Mouse (Mus musculus) Patski (cell line): ENCODE data around the gene Galnt16. TPM values are rescaled to one million over a fixed set of nuclear protein-coding genes. Genes with fewer than 3 reads are reported as not detected.

Experiments
- ATAC-seq: fragments of 100-300 bp; one replicate; pipeline ENCODE4 v1.8.0; 2021
- CTCF ChIA-PET: fragments of 350-600 bp; sonication (Branson Sonifier 250); formaldehyde crosslinking; loops from one replicate; lab custom pipeline; 2022; ENCODE audit warnings: inconsistent platforms; lab: Charles Lee
- POLR2A ChIA-PET: fragments of 350-600 bp; sonication (Branson Sonifier 250); formaldehyde crosslinking; loops from one replicate; lab custom pipeline; 2022; ENCODE audit warnings: antibody characterized with exemption, inconsistent platforms; lab: Charles Lee
- DNase-seq: peaks from one replicate; pipeline ENCODE4 v3.0.0-alpha.2; 2011; ENCODE audit warnings: low read depth, low spot score
- H3K27me3 ChIP-seq: fragments of 371-371 bp; one replicate; pipeline ENCODE4 v1.5.1; 2021
- CTCF ChIP-seq: fragments of 100-300 bp; IDR thresholded peaks from one replicate; pipeline ENCODE4 v1.5.1; 2021
- in situ Hi-C: fragments of 300-500 bp; cut with MboI; formaldehyde crosslinking; loops from 3 replicates; pipeline ENCODE4 v1.11.1; 2018; ENCODE audit warnings: low pct_unique_long_range_greater_than_20kb, mixed read lengths
- polyA plus RNA-seq: library from polyadenylated mRNA; unstranded; gene quantifications from one replicate; pipeline ENCODE4 v1.2.3, GENCODE M21; 2021

Gene Galnt16
- polyA plus RNA-seq, 1 experiment from 2014 or later, result 0.27 TPM

DNA sequence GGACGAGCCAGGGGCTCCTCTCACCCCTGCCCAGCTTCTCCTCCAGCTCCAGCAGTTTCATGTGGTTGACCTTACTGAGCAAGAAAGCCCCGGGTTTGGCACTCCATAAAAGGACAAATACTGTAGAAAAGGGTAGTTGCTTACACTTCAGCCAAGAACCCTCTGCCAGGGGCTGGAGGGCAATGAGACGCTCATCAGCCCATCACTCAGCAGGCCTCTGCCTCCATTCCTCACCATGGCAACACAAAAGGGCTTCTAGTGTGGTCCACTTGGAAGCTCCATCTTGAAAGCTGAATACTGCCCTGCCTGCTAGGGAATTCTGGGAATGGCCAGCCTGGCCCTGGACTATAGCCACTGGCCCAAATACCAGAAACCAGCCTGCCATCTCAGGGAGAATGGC, 49.3 kb downstream of the Galnt16 start:
- in situ Hi-C loops, result no loop called here
- CTCF ChIA-PET, result no interaction called here
- DNase-seq (no peak), ATAC-seq (no peak)
- no peak for TF ChIP-seq CTCF
- peaks cover 60% of the 10 kb centered on the region for H3K27me3 ChIP-seq
- POLR2A ChIA-PET, result no interaction called here

DNA sequence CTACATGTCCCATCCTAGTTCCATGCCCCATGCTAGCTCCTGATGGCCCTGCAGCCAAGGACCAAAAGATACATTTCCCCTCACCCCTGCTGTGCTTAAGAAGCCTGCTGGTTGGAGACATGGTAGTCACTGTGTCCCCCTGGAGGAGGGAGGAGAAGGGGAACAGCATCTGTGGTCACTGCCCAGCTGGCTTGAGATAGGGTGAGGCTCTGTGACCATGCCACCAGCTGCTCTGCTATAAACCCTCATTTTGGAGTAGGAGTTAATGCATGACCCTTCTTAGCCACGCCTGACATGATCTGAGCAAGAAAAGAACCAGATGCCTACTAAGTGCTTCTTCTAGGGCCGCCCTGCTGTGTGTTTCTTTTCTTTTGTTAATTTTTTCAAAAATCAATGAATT, 51.5 kb downstream of the Galnt16 start:
- H3K27me3 ChIP-seq, result peaks cover 50% of the 10 kb centered on the region
- CTCF ChIA-PET, result no interaction called here
- ATAC-seq (no peak), DNase-seq (no peak)
- in situ Hi-C loops, result no loop called here
- POLR2A ChIA-PET, result no interaction called here
- no peak for TF ChIP-seq CTCF

DNA sequence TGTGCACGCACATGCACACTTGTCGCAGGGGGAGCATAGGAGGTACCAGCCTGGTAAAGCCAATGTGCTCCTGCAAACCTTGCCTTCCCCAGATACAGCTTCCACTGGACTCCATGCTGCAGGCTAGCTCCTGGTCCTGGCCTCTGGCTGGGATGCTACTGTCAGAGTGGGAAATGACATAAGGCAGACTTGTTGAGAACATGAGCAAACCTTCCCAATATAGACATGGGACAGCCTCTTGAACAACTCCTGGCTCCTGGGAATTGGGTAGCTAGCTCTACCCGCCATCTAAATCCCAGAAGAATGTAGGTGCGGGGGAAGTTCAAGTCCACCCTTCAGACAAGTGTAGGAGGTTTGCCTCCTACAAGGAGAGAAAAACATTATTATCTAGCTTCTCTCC, 56.2 kb downstream of the Galnt16 start:
- POLR2A ChIA-PET, result no interaction called here
- peaks cover 31% of the 10 kb centered on the region for H3K27me3 ChIP-seq
- CTCF ChIA-PET, result no interaction called here
- in situ Hi-C loops, result no loop called here
- ATAC-seq (no peak), DNase-seq (no peak)
- no peak for TF ChIP-seq CTCF

DNA sequence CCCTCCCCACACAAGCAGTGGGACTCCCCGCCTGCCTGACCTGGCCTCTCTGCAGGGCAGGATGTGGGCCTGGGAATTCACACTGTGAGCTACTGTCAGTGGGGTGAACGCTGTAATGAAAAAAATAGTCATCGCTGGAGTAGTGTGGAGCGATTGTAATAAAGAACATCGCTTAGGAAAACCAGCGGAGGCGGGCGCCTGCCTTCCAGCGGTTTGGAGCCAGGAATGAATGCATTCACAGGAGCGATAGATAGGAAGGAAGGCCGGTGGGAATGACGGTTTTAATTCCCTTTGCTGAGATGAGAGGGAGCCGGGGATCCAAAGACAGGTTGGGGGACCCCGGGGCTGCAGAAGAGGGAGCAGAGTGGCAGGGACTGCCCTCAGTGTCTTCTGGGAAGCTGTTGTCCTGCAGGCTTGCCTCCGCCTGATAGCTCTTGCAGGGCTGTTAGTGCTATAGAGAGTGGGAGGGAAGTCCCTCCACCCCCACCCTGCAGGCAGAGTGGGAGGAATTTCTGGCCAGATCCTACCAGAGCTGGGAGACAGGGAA, 56.8 kb downstream of the Galnt16 start:
- ATAC-seq (no peak), DNase-seq (no peak)
- in situ Hi-C loops, result no loop called here
- no peak for TF ChIP-seq CTCF
- POLR2A ChIA-PET, result no interaction called here
- H3K27me3 ChIP-seq, result peaks cover 34% of the 10 kb centered on the region
- CTCF ChIA-PET, result no interaction called here

DNA sequence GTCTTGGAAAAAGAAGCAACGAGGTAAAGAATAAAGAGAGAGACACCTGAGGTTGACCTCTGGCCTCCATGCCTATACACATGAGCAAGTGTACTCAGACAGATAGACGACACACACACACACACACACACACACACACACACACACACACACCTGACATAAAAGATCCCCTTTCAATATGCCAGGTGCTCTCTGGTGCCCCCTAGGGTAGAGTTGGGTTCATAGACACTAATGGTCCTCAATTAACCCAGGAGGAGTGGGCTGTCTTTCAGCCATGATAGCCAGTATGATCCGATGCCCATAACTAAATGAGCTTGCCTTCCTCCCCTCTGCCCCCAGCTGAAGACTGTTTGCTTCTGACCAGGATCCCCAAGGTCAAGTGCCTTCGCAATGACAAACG, 59.0 kb downstream of the Galnt16 start:
- in situ Hi-C loops, result no loop called here
- ChIA-PET CTCF (interaction anchor here (1.0 kb wide), 1 partner anchor 9 kb away, joined by 3 read pairs; no protein-coding TSS in a partner anchor), POLR2A (no interaction called here)
- H3K27me3 ChIP-seq, result peaks cover 33% of the 10 kb centered on the region
- no peak for TF ChIP-seq CTCF
- ATAC-seq (no peak), DNase-seq (no peak)

DNA sequence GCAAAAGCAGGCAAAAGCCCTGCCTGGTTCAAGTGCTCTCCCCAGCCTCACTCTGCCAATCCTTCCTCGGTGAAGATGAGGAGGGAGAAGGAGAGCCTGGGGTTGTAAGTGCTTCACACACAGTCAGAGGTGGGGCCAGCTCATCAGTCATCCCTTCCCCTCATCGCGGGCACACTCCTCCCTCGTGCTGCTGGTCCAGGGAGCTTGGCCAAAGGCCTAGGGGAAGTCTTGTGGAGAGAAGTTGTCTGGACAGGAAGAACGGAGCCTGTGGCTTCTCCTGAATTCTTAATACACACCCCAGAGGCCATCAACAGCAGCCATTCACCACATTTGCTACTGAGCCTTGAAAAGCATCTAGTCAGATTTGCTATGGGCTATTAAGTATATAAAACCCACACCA, 63.3 kb downstream of the Galnt16 start:
- POLR2A ChIA-PET, result no interaction called here
- H3K27me3 ChIP-seq, result peaks cover 22% of the 10 kb centered on the region
- ATAC-seq (no peak), DNase-seq (no peak)
- no peak for TF ChIP-seq CTCF
- in situ Hi-C loops, result no loop called here
- CTCF ChIA-PET, result no interaction called here

DNA sequence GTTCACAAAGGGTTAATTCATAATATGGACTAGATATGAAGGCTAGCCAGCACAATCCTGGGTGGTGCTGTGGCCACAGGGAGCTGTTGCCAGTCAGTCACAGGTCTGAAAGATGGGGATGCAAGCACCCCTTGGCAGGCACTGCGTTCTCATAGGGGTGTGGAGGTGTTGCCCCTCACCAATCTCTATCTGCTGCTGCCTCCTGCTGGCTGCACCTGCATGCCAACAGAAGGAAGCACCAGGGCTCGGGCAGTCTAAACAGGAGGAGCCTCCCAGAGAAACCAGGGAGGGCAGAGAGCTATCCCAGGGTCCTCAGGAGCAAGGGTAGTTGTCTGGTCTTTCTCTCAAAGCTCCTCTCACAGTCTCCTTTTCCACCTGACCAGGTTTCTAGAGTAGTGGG, 66.9 kb downstream of the Galnt16 start:
- in situ Hi-C loops, result no loop called here
- ATAC-seq (no peak), DNase-seq (no peak)
- ChIA-PET POLR2A (no interaction called here), CTCF (interaction anchor here (1.6 kb wide), 1 partner anchor 8 kb away, joined by 3 read pairs; no protein-coding TSS in a partner anchor)
- TF ChIP-seq CTCF, result no peak
- peaks cover 15% of the 10 kb centered on the region for H3K27me3 ChIP-seq

DNA sequence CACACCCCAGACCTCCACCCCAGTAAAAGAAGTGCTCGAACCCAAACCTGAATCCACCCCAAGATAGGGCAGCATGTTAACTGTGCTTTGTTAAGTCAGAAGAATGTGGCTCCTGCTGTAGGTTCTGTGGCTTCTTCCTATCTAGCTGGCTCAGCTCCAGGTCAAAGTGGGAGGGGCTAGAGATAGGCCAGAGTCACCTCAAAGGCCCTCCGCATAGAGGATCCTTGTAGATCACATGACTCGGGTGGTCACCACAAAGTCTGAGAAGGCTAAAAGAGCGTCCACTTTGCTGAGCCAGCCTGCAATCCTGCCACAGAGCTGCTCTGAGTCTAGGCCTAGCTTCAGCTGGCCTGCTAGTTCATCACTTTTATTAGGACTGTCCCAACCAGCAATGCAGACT, 76.1 kb downstream of the Galnt16 start:
- in situ Hi-C loops, result no loop called here
- CTCF ChIA-PET, result no interaction called here
- POLR2A ChIA-PET, result no interaction called here
- TF ChIP-seq CTCF, result no peak
- peaks cover 18% of the 10 kb centered on the region for H3K27me3 ChIP-seq
- no peak for DNase-seq
- no peak for ATAC-seq

DNA sequence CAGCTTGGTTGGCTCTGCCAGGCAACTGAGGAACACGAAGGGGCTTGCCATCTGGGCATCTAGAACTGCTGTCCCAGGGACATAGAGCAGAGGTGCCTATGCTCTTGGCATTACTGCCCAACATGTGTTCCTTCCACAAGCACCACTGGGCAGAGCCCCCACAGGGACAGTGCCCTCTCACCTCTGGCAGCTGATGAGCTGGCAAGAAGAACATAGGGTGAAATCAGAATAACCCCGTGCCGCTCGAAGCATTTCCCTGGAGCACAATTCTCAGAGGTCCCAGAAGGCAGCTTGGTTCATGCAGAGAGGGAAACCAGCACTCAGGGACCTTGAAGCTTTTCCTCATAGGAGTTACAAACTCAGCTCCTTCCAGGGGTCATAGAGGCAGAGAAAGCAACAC, 76.7 kb downstream of the Galnt16 start:
- peaks cover 18% of the 10 kb centered on the region for H3K27me3 ChIP-seq
- DNase-seq, result no peak
- in situ Hi-C loops, result no loop called here
- TF ChIP-seq CTCF, result no peak
- ChIA-PET POLR2A (no interaction called here), CTCF (no interaction called here)
- ATAC-seq, result no peak

DNA sequence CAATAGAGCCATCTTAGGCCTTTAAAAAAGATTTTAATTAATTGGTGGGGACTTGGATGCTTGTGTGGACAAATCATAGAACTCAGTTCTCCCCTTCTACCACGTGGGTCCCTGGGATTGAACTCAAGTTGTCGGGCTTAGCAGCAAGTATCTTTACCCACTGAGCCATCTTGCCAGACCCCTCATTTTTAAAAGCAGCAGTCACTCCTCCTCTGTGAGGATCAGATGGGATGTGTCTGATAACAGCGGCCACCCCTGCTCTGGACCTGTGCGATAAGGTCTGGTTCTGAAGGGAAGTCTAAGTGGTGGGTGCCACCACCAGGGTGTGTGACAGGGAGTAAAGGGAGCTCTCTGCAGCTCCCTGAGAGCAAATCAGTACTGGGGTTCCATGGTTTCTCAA, 77.5 kb downstream of the Galnt16 start:
- ChIA-PET POLR2A (no interaction called here), CTCF (no interaction called here)
- ATAC-seq, result no peak
- peaks cover 18% of the 10 kb centered on the region for H3K27me3 ChIP-seq
- in situ Hi-C loops, result no loop called here
- no peak for DNase-seq
- TF ChIP-seq CTCF, result no peak

DNA sequence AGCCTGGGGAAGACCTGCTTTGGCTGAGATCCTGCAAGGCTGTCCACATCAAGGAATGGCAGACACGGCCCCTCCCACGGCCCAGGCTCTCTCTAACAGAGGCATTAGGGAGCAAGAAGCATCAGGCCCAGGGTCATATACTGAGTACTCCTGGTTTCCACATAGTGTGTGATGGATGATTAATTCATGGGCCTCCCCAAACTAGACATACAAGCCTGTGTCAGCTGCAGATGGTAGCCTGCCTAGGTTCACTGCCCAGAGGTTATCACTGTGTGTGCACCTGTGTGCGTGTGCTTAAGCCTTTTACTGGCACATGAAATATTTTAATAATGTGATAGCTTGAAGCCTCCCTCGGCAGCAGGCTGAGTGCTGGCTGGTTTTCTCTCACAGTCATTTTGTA, 77.9 kb downstream of the Galnt16 start:
- POLR2A ChIA-PET, result no interaction called here
- no peak for DNase-seq
- TF ChIP-seq CTCF, result no peak
- H3K27me3 ChIP-seq, result peaks cover 15% of the 10 kb centered on the region
- ATAC-seq, result no peak
- in situ Hi-C loops, result no loop called here
- CTCF ChIA-PET, result no interaction called here

DNA sequence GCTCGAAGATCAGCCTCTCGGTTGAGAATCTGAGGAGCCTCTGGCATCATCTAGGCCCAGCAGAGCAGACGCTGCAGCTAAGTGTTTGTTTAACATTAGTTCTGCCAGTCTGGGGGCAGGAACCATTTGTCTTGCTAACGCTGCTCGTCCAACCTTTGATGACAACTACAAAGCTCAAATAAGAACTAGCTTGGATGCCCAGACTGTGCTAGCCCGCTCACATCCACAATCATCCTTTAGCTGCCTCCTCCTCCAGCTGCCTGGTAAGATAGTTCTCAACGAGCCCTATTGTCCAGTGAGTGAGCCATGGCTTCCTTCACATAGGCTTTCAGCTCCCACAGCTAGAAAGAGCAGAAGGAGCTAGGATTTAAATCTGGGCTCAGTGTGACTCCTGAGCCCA, 80.2 kb downstream of the Galnt16 start:
- ATAC-seq, result no peak
- in situ Hi-C loops, result no loop called here
- peaks cover 4% of the 10 kb centered on the region for H3K27me3 ChIP-seq
- DNase-seq, result no peak
- CTCF ChIA-PET, result no interaction called here
- TF ChIP-seq CTCF, result no peak
- POLR2A ChIA-PET, result no interaction called here
